Mouse (Mus musculus) liver, adult 2 months (tissue): ENCODE data around the gene Rin3. TPM values are rescaled to one million over a fixed set of nuclear protein-coding genes. Genes with fewer than 3 reads are reported as not detected.

Source experiments
- DNase-seq: peaks from one replicate; pipeline ENCODE4 v3.0.0-alpha.2; 2011; ENCODE audit warnings: low read depth, low spot score; ENCODE audit errors: extremely low read depth
- H3K27ac ChIP-seq: fragments of 200-500 bp; replicated peaks from 2 replicates; pipeline ENCODE4 v1.5.1; 2012; ENCODE audit warnings: low read depth, mild to moderate bottlenecking, control low read depth, inconsistent platforms, low read length; ENCODE audit not compliant: insufficient read depth
- H3K27me3 ChIP-seq: fragments of 200-500 bp; 2 replicates; pipeline ENCODE4 v1.6.1; 2012; ENCODE audit warnings: mild to moderate bottlenecking, moderate library complexity, low read length, inconsistent platforms; ENCODE audit not compliant: control insufficient read depth, insufficient read depth
- H3K36me3 ChIP-seq: fragments of 200-500 bp; 2 replicates; pipeline ENCODE4 v1.6.1; 2012; ENCODE audit warnings: low read length, inconsistent platforms; ENCODE audit not compliant: control insufficient read depth, insufficient read depth
- H3K4me1 ChIP-seq: fragments of 200-500 bp; 2 replicates; pipeline ENCODE4 v1.6.1; 2011; ENCODE audit warnings: low read length; ENCODE audit not compliant: control insufficient read depth, insufficient read depth
- H3K4me3 ChIP-seq: fragments of 200-500 bp; 2 replicates; pipeline ENCODE4 v1.5.1; 2011; ENCODE audit warnings: low read depth, mild to moderate bottlenecking, control low read depth, low read length, moderate library complexity; ENCODE audit not compliant: insufficient read depth
- H3K79me2 ChIP-seq: fragments of 200-500 bp; 2 replicates; pipeline ENCODE4 v1.6.1; 2012; ENCODE audit warnings: inconsistent platforms, mild to moderate bottlenecking, low read length, moderate library complexity; ENCODE audit not compliant: control insufficient read depth, insufficient read depth
- H3K9ac ChIP-seq: fragments of 200-500 bp; 2 replicates; pipeline ENCODE4 v1.6.1; 2012; ENCODE audit warnings: low read depth, mild to moderate bottlenecking, control low read depth, inconsistent platforms, low read length
- CTCF ChIP-seq: fragments of 200-500 bp; IDR thresholded peaks from 2 replicates; pipeline ENCODE4 v1.5.1; 2011; ENCODE audit warnings: low read depth, low read length, control low read depth
- POLR2A ChIP-seq: fragments of 200-500 bp; IDR thresholded peaks from 2 replicates; pipeline ENCODE4 v1.6.1; 2011; ENCODE audit warnings: low read length, control low read depth; ENCODE audit not compliant: insufficient read depth; ENCODE audit errors: extremely low read depth
- WGBS: fragments of 180-500 bp; shearing (Covaris S2); methylation state at CpG from one replicate; pipeline ENCODE4 v1.1.7; 2018; 5-methylcytosine and 5-hydroxymethylcytosine counted together
- polyA plus RNA-seq: library from polyadenylated mRNA; depleted of rRNA; stranded (reverse); fragments of >200 nt; gene quantifications from 2 replicates; pipeline ENCODE4 v1.2.3, GENCODE M21; 2012
- total RNA-seq: library from RNA; depleted of rRNA; stranded (reverse); fragments of >200 nt; gene quantifications from 2 replicates; pipeline ENCODE4 v1.2.3, GENCODE M21; 2014

Gene Rin3
- total and polyA plus RNA-seq, 2 experiments: 4.9 to 8.4 TPM

GRCm38 (mm10) chr12:102345031-102345815 is 62.4 kb downstream of the Rin3 start:
- WGBS: 89% methylated on average over 14 of the region's 14 CpGs
- H3K27ac ChIP-seq: no peak overlapping the region
- H3K36me3 ChIP-seq: peaks cover 2% of the 10 kb centered on the region; the same call in 1 of the 2 replicates
- no peaks in the 10 kb centered on the region for H3K27me3 ChIP-seq
- no peaks in the 10 kb centered on the region for H3K79me2 ChIP-seq
- H3K4me3 ChIP-seq: no peak overlapping the region
- TF ChIP-seq POLR2A (no peak), CTCF (no peak)
- no peaks in the 10 kb centered on the region for H3K4me1 ChIP-seq
- no peak overlapping the region for H3K9ac ChIP-seq
- no peak for DNase-seq

DNA sequence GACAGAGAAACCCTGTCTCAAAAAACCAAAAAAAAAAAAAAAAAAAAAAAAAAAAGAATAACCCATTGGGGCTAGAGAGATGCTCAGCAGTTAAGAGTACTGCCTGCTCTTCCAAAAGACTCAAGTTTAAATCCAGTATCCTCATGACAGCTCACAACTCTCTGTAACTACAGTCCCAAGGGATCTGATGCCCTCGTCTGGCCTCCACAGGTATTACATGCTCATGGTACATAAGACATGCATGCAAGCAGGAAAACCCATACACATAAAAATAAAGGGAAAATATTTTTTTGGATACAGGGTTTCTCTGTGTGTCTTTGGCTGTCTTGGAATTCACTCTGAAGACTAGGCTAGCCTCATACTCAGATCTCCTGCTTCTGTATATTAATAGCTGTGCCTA is 63.7 kb downstream of the Rin3 start:
- peaks cover 2% of the 10 kb centered on the region; the same call in 1 of the 2 replicates for H3K36me3 ChIP-seq
- H3K27me3 ChIP-seq: no peaks in the 10 kb centered on the region
- no peaks in the 10 kb centered on the region for H3K4me1 ChIP-seq
- peak; percentile 62 for DNase-seq
- no peak overlapping the region for H3K27ac ChIP-seq
- H3K4me3 ChIP-seq: no peak overlapping the region
- H3K79me2 ChIP-seq: no peaks in the 10 kb centered on the region
- TF ChIP-seq POLR2A (no peak), CTCF (peak; percentile 51)
- whole genome bisulfite sequencing: 53% methylated on average over 1 of the region's 1 CpGs
- no peak overlapping the region for H3K9ac ChIP-seq

- no peak for DNase-seq
- WGBS: 74% methylated on average over 6 of the region's 6 CpGs
- Histone ChIP-seq H3K27ac (no peak overlapping the region), H3K36me3 (peaks cover 11% of the 10 kb centered on the region; the same call in 1 of the 2 replicates), H3K9ac (no peak overlapping the region), H3K79me2 (no peaks in the 10 kb centered on the region), H3K4me1 (no peaks in the 10 kb centered on the region), H3K27me3 (no peaks in the 10 kb centered on the region), H3K4me3 (no peak overlapping the region)
- TF ChIP-seq CTCF: no peak
- TF ChIP-seq POLR2A: no peak
Observed at GRCm38 (mm10) chr12:102348447-102348846, 65.6 kb downstream of the Rin3 start.

GRCm38 (mm10) chr12:102350997-102351396 is 68.1 kb downstream of the Rin3 start:
- DNase-seq: no peak
- Histone ChIP-seq H3K79me2 (no peaks in the 10 kb centered on the region; the same call in 1 of the 2 replicates), H3K4me3 (no peak overlapping the region), H3K27me3 (no peaks in the 10 kb centered on the region), H3K4me1 (no peaks in the 10 kb centered on the region), H3K36me3 (peaks cover 11% of the 10 kb centered on the region; the same call in 1 of the 2 replicates), H3K27ac (no peak overlapping the region), H3K9ac (no peak overlapping the region)
- WGBS: 96% methylated on average over 1 of the region's 1 CpGs
- TF ChIP-seq CTCF (no peak), POLR2A (no peak)

- peak; percentile 16 for DNase-seq
- Histone ChIP-seq H3K4me3 (no peak overlapping the region), H3K9ac (no peak overlapping the region), H3K4me1 (no peaks in the 10 kb centered on the region), H3K27ac (no peak overlapping the region), H3K36me3 (peaks cover 16% of the 10 kb centered on the region), H3K79me2 (no peaks in the 10 kb centered on the region; the same call in 1 of the 2 replicates), H3K27me3 (no peaks in the 10 kb centered on the region)
- 87% methylated on average over 10 of the region's 10 CpGs for WGBS
- TF ChIP-seq CTCF: no peak
- no peak for TF ChIP-seq POLR2A
Observed at GRCm38 (mm10) chr12:102354126-102354984, 71.5 kb downstream of the Rin3 start.

- Histone ChIP-seq H3K4me1 (no peaks in the 10 kb centered on the region), H3K27ac (no peak overlapping the region), H3K79me2 (no peaks in the 10 kb centered on the region; the same call in 1 of the 2 replicates), H3K4me3 (no peak overlapping the region), H3K9ac (no peak overlapping the region), H3K36me3 (peaks cover 19% of the 10 kb centered on the region), H3K27me3 (no peaks in the 10 kb centered on the region)
- no peak for TF ChIP-seq CTCF
- no peak for TF ChIP-seq POLR2A
- no peak for DNase-seq
Observed at GRCm38 (mm10) chr12:102355784-102356183, 72.9 kb downstream of the Rin3 start.
